Mouse (Mus musculus) stomach, postnatal 0 days (tissue): ENCODE data around the gene Crybb3. TPM values are rescaled to one million over a fixed set of nuclear protein-coding genes. Genes with fewer than 3 reads are reported as not detected.

Experiments used
- ATAC-seq: fragments of 200-750 bp; cut with Nextera tagmentation; 2 replicates; pipeline ENCODE4 v1.8.0; 2017; ENCODE audit not compliant: low FRiP score, low TSS enrichment
- DNase-seq: peaks from one replicate; pipeline ENCODE4 v3.0.0-alpha.2; 2016; ENCODE audit warnings: low spot score
- H3K27ac ChIP-seq: fragments of 300-500 bp; sonication (generic); replicated peaks from 2 replicates; pipeline ENCODE4 v1.5.1; 2014; ENCODE audit warnings: mild to moderate bottlenecking, control low read depth
- H3K27me3 ChIP-seq: fragments of 300-500 bp; sonication (generic); 2 replicates; pipeline ENCODE4 v1.6.1; 2014; ENCODE audit warnings: low read length; ENCODE audit not compliant: control insufficient read depth, insufficient read depth
- H3K36me3 ChIP-seq: fragments of 300-500 bp; sonication (generic); 2 replicates; pipeline ENCODE4 v1.6.1; 2014; ENCODE audit warnings: low read length, mixed read lengths; ENCODE audit not compliant: control insufficient read depth, insufficient read depth
- H3K4me1 ChIP-seq: fragments of 300-500 bp; sonication (generic); replicated peaks from 2 replicates; pipeline ENCODE4 v1.6.1; 2014; ENCODE audit warnings: antibody characterized with exemption; ENCODE audit not compliant: control insufficient read depth, insufficient read depth
- H3K4me2 ChIP-seq: fragments of 300-500 bp; sonication (generic); replicated peaks from 2 replicates; pipeline ENCODE4 v1.6.1; 2014; ENCODE audit warnings: low read depth, mild to moderate bottlenecking, control low read depth, moderate library complexity
- H3K4me3 ChIP-seq: fragments of 300-500 bp; sonication (generic); 2 replicates; pipeline ENCODE4 v1.5.1; 2014; ENCODE audit warnings: low read depth, low read length, control low read depth
- H3K9ac ChIP-seq: fragments of 300-500 bp; sonication (generic); 2 replicates; pipeline ENCODE4 v1.6.1; 2014; ENCODE audit warnings: mild to moderate bottlenecking, low read length, control low read depth, mixed read lengths
- H3K9me3 ChIP-seq: fragments of 300-500 bp; sonication (generic); 2 replicates; pipeline ENCODE4 v1.6.1; 2016; ENCODE audit warnings: low read length; ENCODE audit not compliant: control insufficient read depth
- CTCF ChIP-seq: IDR thresholded peaks from 2 replicates; pipeline ENCODE4 v1.5.1; 2016; ENCODE audit warnings: antibody characterized with exemption, low read depth, mild to moderate bottlenecking, moderate library complexity
- EP300 ChIP-seq: optimal IDR thresholded peaks from 2 replicates; pipeline ENCODE3; 2016; ENCODE audit warnings: antibody characterized with exemption
- WGBS: fragments of 180-500 bp; shearing (Covaris S2); extraction: QIAGEN DNeasy Blood & Tissue Kit; methylation state at CpG from one replicate; pipeline ENCODE4 v1.1.7; 2014; 5-methylcytosine and 5-hydroxymethylcytosine counted together
- polyA plus RNA-seq: library from polyadenylated mRNA; unstranded; fragments of >200 nt; fragmentation: Nextera tagmentation; extraction: Ambion mirVana; gene quantifications from 2 replicates; pipeline ENCODE4 v1.2.1, GENCODE M21; 2015

The Crybb3 gene
- polyA plus RNA-seq, 1 experiment from 2014 or later = 0.52 TPM

DNA sequence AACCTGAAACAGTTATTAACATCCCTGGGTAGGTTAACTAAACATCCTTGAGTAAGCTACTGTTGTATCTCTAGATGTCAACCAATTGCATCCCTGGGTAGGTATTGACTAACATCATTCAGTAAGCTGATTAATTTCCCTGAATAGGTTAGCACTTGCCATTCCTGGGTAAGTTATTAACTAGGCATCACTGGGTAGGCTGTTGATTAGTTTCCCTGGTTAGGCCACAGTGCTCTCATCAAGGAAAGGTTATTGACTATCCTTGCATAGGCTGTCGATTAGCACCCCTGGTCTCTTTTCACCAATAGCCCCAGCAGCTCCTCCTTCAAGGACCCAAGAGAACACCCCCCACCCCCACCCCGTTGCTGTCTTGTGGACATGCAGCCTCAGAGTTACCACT is 4.5 kb upstream of the Crybb3 start:
- no peak for ATAC-seq
- Histone ChIP-seq H3K36me3 (peaks cover 9% of the 10 kb centered on the region), H3K4me3 (no peak overlapping the region), H3K27me3 (no peaks in the 10 kb centered on the region), H3K9me3 (no peaks in the 10 kb centered on the region), H3K27ac (no peak overlapping the region), H3K9ac (no peak overlapping the region), H3K4me1 (no peaks in the 10 kb centered on the region), H3K4me2 (no peak overlapping the region)
- no peak for TF ChIP-seq CTCF
- 60% methylated on average over 2 of the region's 2 CpGs for WGBS
- DNase-seq = no peak

DNA sequence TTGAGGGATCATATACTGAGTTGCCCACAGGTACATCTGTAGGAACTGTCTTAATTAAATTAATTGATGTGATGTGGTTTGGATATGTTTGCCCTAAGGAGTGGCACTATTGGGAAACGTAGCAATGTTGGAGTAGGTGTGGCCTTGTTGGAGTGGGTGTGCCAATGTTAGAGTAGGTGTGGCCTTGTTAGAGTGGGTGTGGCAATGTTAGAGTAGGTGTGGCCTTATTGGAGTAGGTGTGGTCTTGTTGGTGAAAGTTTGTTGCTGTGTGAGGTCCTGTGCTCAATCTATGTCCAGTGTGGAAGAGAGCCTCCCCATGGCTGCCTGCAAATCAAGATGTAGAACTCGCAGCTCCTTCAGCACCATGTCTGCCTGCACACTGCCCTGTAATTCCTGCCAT is 2.9 kb upstream of the Crybb3 start:
- Histone ChIP-seq H3K36me3 (no peaks in the 10 kb centered on the region), H3K4me3 (no peak overlapping the region), H3K4me2 (no peak overlapping the region), H3K27me3 (no peaks in the 10 kb centered on the region), H3K27ac (no peak overlapping the region), H3K4me1 (no peaks in the 10 kb centered on the region), H3K9me3 (no peaks in the 10 kb centered on the region), H3K9ac (no peak overlapping the region)
- TF ChIP-seq EP300 = no peak
- TF ChIP-seq CTCF = no peak
- 70% methylated on average over 2 of the region's 2 CpGs for WGBS
- no peak for DNase-seq
- ATAC-seq = peak; percentile 45

DNA sequence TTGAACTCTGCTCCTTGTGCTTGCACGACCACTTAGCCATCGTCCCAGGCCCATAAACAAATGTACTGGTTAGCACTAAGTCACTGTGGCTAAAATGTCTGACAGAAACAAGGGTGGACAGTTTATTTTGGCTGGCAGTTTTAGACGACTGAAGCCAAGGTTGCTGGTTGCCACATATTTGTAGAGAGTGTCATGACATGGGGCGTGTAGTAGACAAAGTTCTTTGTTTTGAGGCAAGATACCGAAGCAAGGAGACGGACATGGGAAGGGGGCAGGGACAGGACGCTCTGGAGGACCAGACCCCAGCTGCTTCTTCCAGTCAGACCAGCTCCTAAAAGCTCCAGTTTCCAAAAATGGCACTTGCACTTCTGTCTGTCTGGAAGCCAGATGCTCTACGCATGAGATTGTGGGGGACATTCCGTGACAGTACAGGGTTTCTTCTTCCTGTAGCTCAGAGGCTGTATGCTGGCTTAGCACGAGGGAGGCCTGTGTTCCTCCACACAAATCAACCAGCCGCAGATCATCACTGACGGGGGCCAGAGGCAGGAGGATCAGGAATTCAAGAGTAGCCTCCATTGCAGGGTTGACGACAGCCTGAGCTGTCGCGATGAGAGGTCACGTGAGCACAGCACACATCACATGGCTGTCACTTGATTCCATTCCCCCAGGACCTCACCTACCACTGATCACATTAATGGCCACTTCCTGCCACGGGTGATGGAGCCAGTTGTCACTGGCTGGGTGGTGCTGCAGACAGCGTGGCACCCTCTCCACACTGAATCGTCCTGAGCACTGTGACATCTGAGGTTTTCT is 1.2 kb upstream of the Crybb3 start:
- DNase-seq (no peak), ATAC-seq (0 out of 2 replicates have a peak, but pooled peaks have one; percentile 9)
- no peaks in the 10 kb centered on the region for H3K4me1 ChIP-seq
- no peaks in the 10 kb centered on the region for H3K27me3 ChIP-seq
- H3K9me3 ChIP-seq = no peaks in the 10 kb centered on the region
- TF ChIP-seq EP300 (no peak), CTCF (no peak)
- WGBS = 48% methylated on average over 19 of the region's 19 CpGs
- H3K27ac ChIP-seq = no peak overlapping the region
- H3K4me2 ChIP-seq = no peak overlapping the region
- H3K9ac ChIP-seq = no peak overlapping the region
- no peak overlapping the region for H3K4me3 ChIP-seq
- no peaks in the 10 kb centered on the region for H3K36me3 ChIP-seq

DNA sequence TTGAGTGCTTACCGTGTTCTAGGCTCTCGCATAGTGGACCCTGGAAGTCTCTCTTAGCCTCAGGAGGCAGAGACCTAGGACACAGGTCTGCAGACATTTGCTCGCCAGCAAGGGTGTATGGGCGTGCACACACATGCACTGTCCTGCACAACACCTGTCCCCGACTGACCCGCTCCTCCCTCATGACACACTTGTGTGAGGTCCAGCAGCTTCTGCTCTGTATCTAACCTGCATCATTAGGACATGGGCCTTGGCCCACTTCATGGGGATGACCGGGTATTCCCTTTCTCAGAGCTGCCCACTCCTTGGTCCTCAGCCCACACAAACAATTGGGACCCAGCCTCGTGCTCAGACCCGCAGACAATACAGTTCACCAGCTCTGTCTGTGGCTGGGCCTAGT is 364 bp downstream of the Crybb3 start:
- Histone ChIP-seq H3K27me3 (no peaks in the 10 kb centered on the region), H3K9ac (no peak overlapping the region), H3K27ac (no peak overlapping the region), H3K4me3 (no peak overlapping the region), H3K4me2 (no peak overlapping the region), H3K9me3 (no peaks in the 10 kb centered on the region), H3K4me1 (no peaks in the 10 kb centered on the region), H3K36me3 (no peaks in the 10 kb centered on the region)
- DNase-seq (no peak), ATAC-seq (no peak)
- 83% methylated on average over 9 of the region's 9 CpGs for WGBS
- TF ChIP-seq EP300 = no peak
- TF ChIP-seq CTCF = no peak

DNA sequence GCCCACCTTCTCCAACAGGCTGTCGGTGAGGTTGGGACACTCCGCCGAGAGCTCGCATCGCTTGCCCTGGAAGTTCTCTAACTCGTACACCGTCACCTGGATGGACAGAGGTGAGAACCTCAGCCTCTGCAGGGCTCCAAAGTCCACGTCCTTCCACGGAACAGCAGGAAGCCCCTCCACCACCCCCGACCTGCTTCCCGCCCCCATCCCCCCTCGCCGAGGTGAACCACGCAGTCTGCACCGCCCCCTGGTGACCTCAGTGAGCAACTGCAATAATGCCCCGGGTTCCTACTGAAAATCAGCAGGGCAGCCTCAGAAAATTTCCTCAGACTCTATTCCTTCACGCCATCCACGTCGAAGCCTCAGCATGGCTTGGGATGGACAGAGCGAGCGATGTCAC is 1.6 kb downstream of the Crybb3 start:
- ATAC-seq (no peak), DNase-seq (peak; percentile 48)
- Histone ChIP-seq H3K27ac (no peak overlapping the region), H3K4me3 (no peak overlapping the region), H3K36me3 (no peaks in the 10 kb centered on the region), H3K9me3 (no peaks in the 10 kb centered on the region), H3K9ac (no peak overlapping the region), H3K4me1 (no peaks in the 10 kb centered on the region), H3K27me3 (no peaks in the 10 kb centered on the region), H3K4me2 (no peak overlapping the region)
- peak; percentile 71 for TF ChIP-seq CTCF
- no peak for TF ChIP-seq EP300
- whole genome bisulfite sequencing = 28% methylated on average over 21 of the region's 21 CpGs

DNA sequence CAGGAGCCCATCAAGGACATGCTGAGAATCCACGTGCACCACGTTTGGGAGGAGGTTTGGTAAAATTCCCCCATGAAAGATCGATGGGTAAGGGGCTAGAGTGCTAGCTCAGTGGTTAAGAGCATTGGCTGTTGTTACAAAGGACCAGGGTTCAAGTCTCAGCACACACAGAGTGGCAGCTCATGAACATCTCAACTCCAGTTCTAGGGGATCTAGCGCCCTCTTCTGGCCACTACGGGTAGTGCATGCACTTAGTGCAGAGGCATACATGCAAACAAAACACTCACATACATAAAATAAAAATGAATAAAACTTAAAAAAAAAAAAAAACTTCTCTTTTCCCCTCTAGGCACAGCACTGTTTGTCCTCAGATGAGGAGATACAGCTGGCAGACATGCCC is 2.7 kb downstream of the Crybb3 start:
- Histone ChIP-seq H3K9ac (no peak overlapping the region), H3K27ac (no peak overlapping the region), H3K4me3 (no peak overlapping the region), H3K4me1 (no peaks in the 10 kb centered on the region), H3K27me3 (no peaks in the 10 kb centered on the region), H3K9me3 (no peaks in the 10 kb centered on the region), H3K4me2 (no peak overlapping the region), H3K36me3 (no peaks in the 10 kb centered on the region)
- no peak for ATAC-seq
- DNase-seq = no peak
- WGBS = 62% methylated on average over 5 of the region's 5 CpGs
- TF ChIP-seq EP300 (no peak), CTCF (peak; percentile 69)
